Mouse (Mus musculus) heart, adult 2 months (tissue): Measurements from ENCODE around the gene E130114P18Rik.

Experiments used
- CTCF ChIP-seq: fragments of 200-600 bp; IDR thresholded peaks from 2 replicates; pipeline ENCODE4 v1.8.1; 2022; ENCODE audit warnings: antibody characterized with exemption, mild to moderate bottlenecking, moderate library complexity
- EP300 ChIP-seq: fragments of 200-500 bp; IDR thresholded peaks from 2 replicates; pipeline ENCODE4 v1.6.1; 2011; ENCODE audit warnings: low read depth, low read length, control low read depth; ENCODE audit not compliant: insufficient read depth
- POLR2A ChIP-seq: fragments of 200-500 bp; IDR thresholded peaks from 2 replicates; pipeline ENCODE4 v1.6.1; 2011; ENCODE audit warnings: mild to moderate bottlenecking, low read depth, low read length, control low read depth; ENCODE audit not compliant: insufficient read depth

GRCm38 (mm10) chr4:97585170-97585569 is 192.7 kb downstream of the E130114P18Rik start:
- TF ChIP-seq POLR2A (no peak), CTCF (no peak), EP300 (no peak)
